Mouse (Mus musculus) kidney, postnatal 10 days (tissue): ENCODE data around the gene Mmp11.
A peak's percentile ranks its signal among the peaks of the same experiment; 100 is the strongest.

Experiments
- DNase-seq: peaks from one replicate; pipeline ENCODE4 v3.0.0; 2021; ENCODE audit warnings: mixed read lengths

Mmp11 gene

GRCm38 (mm10) chr10:75935680-75936541 is at the start of gene Mmp11:
TSS of gene Mmp11 (minus strand) at chr10:75936496.
- peak; percentile 90 for DNase-seq

GRCm38 (mm10) chr10:75979432-75979831 is 43.1 kb upstream of the Mmp11 start:
- DNase-seq: no peak

- DNase-seq: no peak
Observed at GRCm38 (mm10) chr10:75978835-75979157, 42.5 kb upstream of the Mmp11 start.

- DNase-seq: no peak
Observed at GRCm38 (mm10) chr10:75978119-75978834, 42.0 kb upstream of the Mmp11 start.

GRCm38 (mm10) chr10:75975216-75975615 is 38.9 kb upstream of the Mmp11 start:
- DNase-seq: peak; percentile 15

- DNase-seq: no peak
Observed at GRCm38 (mm10) chr10:75973846-75974245, 37.5 kb upstream of the Mmp11 start.

GRCm38 (mm10) chr10:75954381-75954811 is 18.1 kb upstream of the Mmp11 start, which contains the start of gene Gm5134:
TSS of gene Gm5134 (plus strand) at chr10:75954514.
- no peak for DNase-seq

- DNase-seq: peak; percentile 70
Observed at GRCm38 (mm10) chr10:75951424-75952050, 15.2 kb upstream of the Mmp11 start.

GRCm38 (mm10) chr10:75950791-75951210 is 14.5 kb upstream of the Mmp11 start:
- DNase-seq: peak; percentile 65

- peak; percentile 30 for DNase-seq
Observed at GRCm38 (mm10) chr10:75949053-75950045, 13.1 kb upstream of the Mmp11 start.

- no peak for DNase-seq
Observed at GRCm38 (mm10) chr10:75948079-75948478, 11.8 kb upstream of the Mmp11 start.

GRCm38 (mm10) chr10:75945896-75946295 is 9.6 kb upstream of the Mmp11 start:
- peak; percentile 8 for DNase-seq

- peak; percentile 8 for DNase-seq
Observed at GRCm38 (mm10) chr10:75945213-75945612, 8.9 kb upstream of the Mmp11 start.

- DNase-seq: peak; percentile 62
Observed at GRCm38 (mm10) chr10:75944066-75944772, 7.9 kb upstream of the Mmp11 start.

GRCm38 (mm10) chr10:75942736-75943477 is 6.6 kb upstream of the Mmp11 start, which contains the start of gene Vpreb3:
TSS of gene Vpreb3 (plus strand) at chr10:75943057.
- no peak for DNase-seq

GRCm38 (mm10) chr10:75941042-75941824 is 4.9 kb upstream of the Mmp11 start:
- DNase-seq: no peak

GRCm38 (mm10) chr10:75940520-75940919 is 4.2 kb upstream of the Mmp11 start, which contains the start of gene Gm867:
TSS of gene Gm867 (minus strand) at chr10:75940672.
- peak; percentile 41 for DNase-seq

- DNase-seq: peak; percentile 24
Observed at GRCm38 (mm10) chr10:75939481-75940234, 3.4 kb upstream of the Mmp11 start.
